Mouse (Mus musculus) testis, adult 2 months (tissue): ENCODE measurements around the gene Prpf8. TPM values are rescaled to one million over a fixed set of nuclear protein-coding genes. Genes with fewer than 3 reads are reported as not detected.

ENCODE experiments used
- H3K27ac ChIP-seq: fragments of 200-500 bp; 2 replicates; pipeline ENCODE4 v1.5.1; 2012; ENCODE audit warnings: low read depth, low read length; ENCODE audit not compliant: control insufficient read depth, insufficient read depth
- H3K27me3 ChIP-seq: fragments of 200-500 bp; 2 replicates; pipeline ENCODE4 v1.6.1; 2012; ENCODE audit warnings: mild to moderate bottlenecking, low read length, moderate library complexity; ENCODE audit not compliant: control insufficient read depth, insufficient read depth
- H3K36me3 ChIP-seq: fragments of 200-500 bp; 2 replicates; pipeline ENCODE4 v1.6.1; 2012; ENCODE audit warnings: mild to moderate bottlenecking, low read length; ENCODE audit not compliant: control insufficient read depth, insufficient read depth
- H3K4me1 ChIP-seq: fragments of 200-500 bp; 2 replicates; pipeline ENCODE4 v1.6.1; 2012; ENCODE audit warnings: low read length; ENCODE audit not compliant: control insufficient read depth, insufficient read depth
- H3K4me3 ChIP-seq: fragments of 200-500 bp; 2 replicates; pipeline ENCODE4 v1.5.1; 2012; ENCODE audit warnings: low read depth, mild to moderate bottlenecking, low read length, moderate library complexity, mixed read lengths; ENCODE audit not compliant: control insufficient read depth
- CTCF ChIP-seq: fragments of 200-500 bp; IDR thresholded peaks from 2 replicates; pipeline ENCODE4 v1.5.1; 2012; ENCODE audit warnings: low read depth, mild to moderate bottlenecking, inconsistent platforms, low read length, moderate library complexity; ENCODE audit not compliant: control insufficient read depth, insufficient read depth, insufficient replicate concordance
- POLR2A ChIP-seq: fragments of 200-500 bp; IDR thresholded peaks from 2 replicates; pipeline ENCODE4 v1.6.1; 2012; ENCODE audit warnings: low read depth, mild to moderate bottlenecking, inconsistent platforms, low read length, moderate library complexity; ENCODE audit not compliant: control insufficient read depth
- polyA plus RNA-seq: library from polyadenylated mRNA; depleted of rRNA; stranded (reverse); fragments of >200 nt; gene quantifications from 2 replicates; pipeline ENCODE4 v1.2.3, GENCODE M21; 2012

Gene Prpf8
- polyA plus RNA-seq, 1 experiment, result 48.8 TPM

DNA sequence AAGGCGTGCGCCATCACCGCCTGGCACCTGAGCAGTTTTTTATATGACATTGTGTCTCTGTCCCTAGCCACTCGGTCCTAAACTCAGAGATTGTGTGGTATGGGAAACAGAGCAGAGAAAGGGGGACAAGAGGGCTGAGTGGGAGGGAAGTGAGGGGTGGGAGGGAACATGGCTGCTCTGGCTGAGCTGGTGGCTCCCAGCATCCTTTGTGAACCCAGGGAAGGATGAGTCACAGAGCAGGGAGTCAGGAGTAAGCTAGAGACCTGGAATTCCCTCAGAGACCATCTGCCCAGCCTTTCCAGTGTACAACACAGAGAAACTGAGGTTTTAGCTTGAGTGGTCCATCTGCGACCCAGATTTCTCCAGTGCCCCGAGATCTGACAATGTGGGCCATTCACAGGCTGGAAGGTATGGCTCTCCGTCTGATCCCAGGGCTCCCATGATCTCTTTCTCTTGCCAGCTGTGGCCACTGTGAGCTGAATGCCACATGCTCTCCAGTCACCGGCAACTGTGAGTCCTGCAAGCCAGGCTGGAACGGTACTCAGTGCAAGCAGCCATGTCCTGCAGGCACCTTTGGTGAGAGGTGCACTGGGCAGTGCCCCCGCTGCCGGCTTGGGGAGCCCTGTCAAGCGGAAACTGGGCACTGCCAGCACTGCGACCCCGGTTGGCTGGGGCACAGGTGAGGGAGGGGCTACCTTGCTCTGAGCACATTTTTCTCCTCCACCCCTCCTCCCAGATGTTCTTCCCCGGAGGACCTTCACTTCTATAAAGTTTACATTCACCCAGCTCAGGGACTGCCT is 33.4 kb downstream of the Prpf8 start:
- peaks cover 4% of the 10 kb centered on the region for H3K4me1 ChIP-seq
- no peak overlapping the region for H3K4me3 ChIP-seq
- no peaks in the 10 kb centered on the region for H3K27me3 ChIP-seq
- no peaks in the 10 kb centered on the region for H3K36me3 ChIP-seq
- H3K27ac ChIP-seq, result no peak overlapping the region
- TF ChIP-seq POLR2A (no peak), CTCF (no peak)

DNA sequence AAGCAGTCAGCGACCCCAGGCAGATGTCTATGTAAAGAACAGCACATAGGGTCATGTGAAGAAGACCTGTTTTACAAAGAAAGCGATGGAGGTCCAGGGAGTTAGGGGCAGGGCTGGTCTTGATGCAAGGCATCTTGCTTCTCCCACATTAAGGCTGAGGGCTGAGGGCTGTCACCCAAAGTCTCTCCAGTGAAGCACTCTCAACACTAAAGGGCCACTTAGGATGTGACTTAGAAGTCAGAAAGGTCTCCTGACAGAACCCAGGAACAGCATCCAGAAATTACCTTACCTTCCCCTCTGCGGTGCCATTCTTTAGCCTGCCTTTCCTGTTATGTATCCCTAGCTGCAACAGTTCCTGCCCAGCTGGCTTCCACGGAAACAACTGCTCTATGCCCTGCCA is 35.0 kb downstream of the Prpf8 start:
- TF ChIP-seq CTCF (no peak), POLR2A (no peak)
- Histone ChIP-seq H3K27ac (no peak overlapping the region), H3K4me1 (peaks cover 4% of the 10 kb centered on the region; the same call in 1 of the 2 replicates), H3K27me3 (no peaks in the 10 kb centered on the region), H3K36me3 (no peaks in the 10 kb centered on the region), H3K4me3 (no peak overlapping the region)

DNA sequence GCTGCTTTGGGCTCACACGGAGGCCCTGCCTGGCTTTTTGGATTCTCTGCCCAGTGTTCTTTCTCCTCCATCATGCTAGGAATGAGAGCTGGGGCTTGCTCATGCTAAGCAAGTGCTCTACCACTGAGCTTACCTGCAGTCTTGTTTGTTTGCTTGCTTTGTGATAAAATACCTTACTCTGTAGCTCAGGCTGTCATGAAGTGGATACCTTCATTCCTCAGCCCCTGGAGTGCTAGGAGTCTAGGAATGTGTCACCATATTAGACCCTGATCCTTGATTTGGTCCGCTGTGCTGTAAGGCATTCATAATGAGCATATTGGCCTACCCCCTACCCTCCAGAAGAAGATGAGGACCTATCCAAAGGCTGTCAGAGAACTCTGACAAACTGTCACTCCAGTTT is 36.2 kb downstream of the Prpf8 start:
- Histone ChIP-seq H3K27me3 (no peaks in the 10 kb centered on the region), H3K4me3 (no peak overlapping the region), H3K4me1 (peaks cover 4% of the 10 kb centered on the region; the same call in 1 of the 2 replicates), H3K36me3 (no peaks in the 10 kb centered on the region), H3K27ac (no peak overlapping the region)
- TF ChIP-seq CTCF, result no peak
- no peak for TF ChIP-seq POLR2A

DNA sequence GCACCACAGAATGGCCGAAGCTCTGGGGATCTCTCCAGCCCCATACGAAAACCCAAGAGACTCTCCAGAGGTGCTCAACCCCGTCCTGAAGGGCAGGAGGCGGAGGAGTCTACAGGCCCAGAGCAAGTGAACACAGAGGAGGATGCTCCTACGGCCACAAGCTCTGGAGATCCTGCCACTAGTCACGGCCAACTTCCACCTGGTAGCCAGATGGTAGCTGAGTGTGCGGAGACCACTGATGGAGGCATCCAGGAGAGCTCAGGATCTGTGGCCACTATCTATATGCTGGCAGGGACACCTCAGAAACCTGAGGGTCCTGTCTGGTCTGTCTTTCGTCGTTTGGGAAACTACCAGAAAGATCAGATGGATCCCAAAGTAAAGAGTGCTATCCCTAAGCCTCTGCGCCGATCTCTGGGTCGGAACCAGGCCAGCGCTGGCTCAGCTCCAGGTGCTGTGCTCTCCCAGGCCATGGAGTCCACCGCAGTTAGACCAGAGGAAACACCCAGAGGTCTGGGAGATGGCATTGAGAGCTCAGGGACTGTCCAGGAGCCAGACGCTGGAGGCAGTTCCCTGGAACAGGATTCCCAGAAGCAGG is 39.0 kb downstream of the Prpf8 start:
- Histone ChIP-seq H3K27me3 (no peaks in the 10 kb centered on the region), H3K4me3 (no peak overlapping the region), H3K4me1 (peaks cover 9% of the 10 kb centered on the region; the same call in 1 of the 2 replicates), H3K27ac (no peak overlapping the region), H3K36me3 (no peaks in the 10 kb centered on the region)
- no peak for TF ChIP-seq POLR2A
- no peak for TF ChIP-seq CTCF

DNA sequence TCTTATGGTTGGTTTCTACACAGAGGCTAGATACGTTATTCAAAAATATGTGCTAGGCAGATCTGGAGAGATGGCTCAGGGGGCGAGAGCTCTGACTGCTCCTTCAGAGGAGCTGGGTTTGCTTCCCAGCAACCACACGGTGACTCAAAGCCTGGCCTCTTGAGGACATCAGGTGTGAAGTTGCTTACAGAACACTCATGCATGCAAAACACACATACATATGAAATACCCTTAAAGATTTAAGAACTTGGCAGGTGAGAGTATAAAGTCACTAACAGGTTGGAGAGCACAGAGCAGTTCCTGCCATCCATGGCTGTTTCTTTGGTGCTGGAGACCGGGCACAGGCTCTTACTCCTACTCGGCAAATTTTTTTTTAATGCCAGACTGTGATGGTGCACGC is 40.3 kb downstream of the Prpf8 start:
- no peak overlapping the region for H3K27ac ChIP-seq
- no peak for TF ChIP-seq CTCF

DNA sequence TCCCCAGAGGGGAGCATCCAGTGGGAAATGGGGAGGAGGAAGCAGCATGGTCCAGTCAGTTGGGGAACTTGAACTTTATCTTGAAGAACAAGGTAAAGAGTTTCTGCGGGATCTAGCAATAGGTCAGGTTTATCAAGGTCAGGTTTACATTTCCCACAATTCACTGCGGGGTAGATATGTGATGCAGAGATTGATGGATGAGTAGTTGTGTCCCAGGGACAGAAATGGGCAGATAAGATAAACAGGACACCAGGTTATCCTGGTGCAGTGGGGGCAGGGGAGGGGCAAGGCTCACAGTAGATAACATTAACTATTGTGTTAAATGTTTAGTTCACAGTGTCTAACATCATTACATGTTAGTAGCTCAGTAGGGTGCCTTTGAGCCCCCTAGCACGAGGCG is 43.2 kb downstream of the Prpf8 start:
- Histone ChIP-seq H3K36me3 (0 out of 2 replicates have a peak, but pooled peaks cover 1% of the 10 kb centered on the region), H3K4me3 (peak overlapping the region; percentile 100), H3K27me3 (no peaks in the 10 kb centered on the region), H3K4me1 (peaks cover 20% of the 10 kb centered on the region), H3K27ac (no peak overlapping the region)
- TF ChIP-seq POLR2A (no peak), CTCF (no peak)

More for the DNA sequence above, 40.3 kb downstream of the Prpf8 start:
- no peaks in the 10 kb centered on the region for H3K27me3 ChIP-seq
- peaks cover 10% of the 10 kb centered on the region; the same call in 1 of the 2 replicates for H3K4me1 ChIP-seq
- H3K4me3 ChIP-seq, result no peak overlapping the region
- no peaks in the 10 kb centered on the region for H3K36me3 ChIP-seq

DNA sequence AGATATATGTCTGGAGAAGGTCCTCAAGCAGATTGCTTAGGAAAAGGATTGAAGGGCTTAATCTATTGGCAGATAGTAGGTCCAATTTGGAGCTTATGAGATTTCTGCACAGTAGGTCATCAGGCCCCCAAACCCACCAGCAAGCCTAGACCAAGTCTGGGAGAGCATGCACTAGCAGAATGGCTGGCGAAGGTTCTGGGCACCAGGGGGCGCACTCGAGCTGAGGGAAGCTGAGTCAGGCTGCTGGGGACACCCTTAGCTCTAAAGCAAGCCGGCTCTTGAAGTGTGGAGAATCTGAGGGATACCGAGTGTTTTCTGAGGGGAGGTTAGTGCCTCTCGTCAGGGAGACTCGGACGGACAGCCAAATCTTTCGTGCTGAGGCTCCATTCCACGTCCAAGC is 43.7 kb downstream of the Prpf8 start:
- H3K27me3 ChIP-seq, result no peaks in the 10 kb centered on the region
- peak overlapping the region; percentile 100 for H3K4me3 ChIP-seq
- H3K36me3 ChIP-seq, result 0 out of 2 replicates have a peak, but pooled peaks cover 1% of the 10 kb centered on the region
- H3K4me1 ChIP-seq, result peaks cover 24% of the 10 kb centered on the region
- peak overlapping the region; percentile 100 for H3K27ac ChIP-seq
- TF ChIP-seq POLR2A (no peak), CTCF (peak; percentile 94)
